Mouse (Mus musculus) cerebellum, adult 2 months (tissue): ENCODE results near the gene Gps2. TPM values are rescaled to one million over a fixed set of nuclear protein-coding genes. Genes with fewer than 3 reads are reported as not detected.
A peak's percentile ranks its signal among the peaks of the same experiment; 100 is the strongest.

Experiments used
- DNase-seq, 2 experiments: peaks; one replicate each; pipeline ENCODE4 v3.0.0; 2021
- H3K27ac ChIP-seq: fragments of 200-500 bp; 2 replicates; pipeline ENCODE4 v1.5.1; 2012; ENCODE audit warnings: low read length, control low read depth, inconsistent platforms; ENCODE audit not compliant: insufficient read depth
- H3K27me3 ChIP-seq: fragments of 200-500 bp; 2 replicates; pipeline ENCODE4 v1.6.1; 2012; ENCODE audit warnings: inconsistent platforms, mild to moderate bottlenecking, low read length, moderate library complexity; ENCODE audit not compliant: control insufficient read depth, insufficient read depth
- H3K4me1 ChIP-seq: fragments of 200-500 bp; 2 replicates; pipeline ENCODE4 v1.6.1; 2011; ENCODE audit warnings: low read length; ENCODE audit not compliant: control insufficient read depth, insufficient read depth
- H3K4me3 ChIP-seq: fragments of 200-500 bp; replicated peaks from 2 replicates; pipeline ENCODE3; 2011; ENCODE audit warnings: mild to moderate bottlenecking, low read depth, low read length, control low read depth; ENCODE audit not compliant: insufficient read depth
- CTCF ChIP-seq: fragments of 200-500 bp; IDR thresholded peaks from 2 replicates; pipeline ENCODE4 v1.5.1; 2011; ENCODE audit warnings: low read depth, mild to moderate bottlenecking, control low read depth, low read length, moderate library complexity, borderline replicate concordance; ENCODE audit not compliant: insufficient read depth
- POLR2A ChIP-seq: fragments of 200-500 bp; IDR thresholded peaks from 2 replicates; pipeline ENCODE4 v1.6.1; 2011; ENCODE audit warnings: low read length, control low read depth, borderline replicate concordance; ENCODE audit not compliant: insufficient read depth
- WGBS: fragments of 180-500 bp; shearing (Covaris S2); methylation state at CpG from one replicate; pipeline ENCODE4 v1.1.7; 2018; 5-methylcytosine and 5-hydroxymethylcytosine counted together
- polyA plus RNA-seq: library from polyadenylated mRNA; depleted of rRNA; stranded (reverse); fragments of >200 nt; gene quantifications from 2 replicates; pipeline ENCODE4 v1.2.3, GENCODE M21; 2012

Gene Gps2
- polyA plus RNA-seq, 1 experiment: 78.9 TPM

DNA sequence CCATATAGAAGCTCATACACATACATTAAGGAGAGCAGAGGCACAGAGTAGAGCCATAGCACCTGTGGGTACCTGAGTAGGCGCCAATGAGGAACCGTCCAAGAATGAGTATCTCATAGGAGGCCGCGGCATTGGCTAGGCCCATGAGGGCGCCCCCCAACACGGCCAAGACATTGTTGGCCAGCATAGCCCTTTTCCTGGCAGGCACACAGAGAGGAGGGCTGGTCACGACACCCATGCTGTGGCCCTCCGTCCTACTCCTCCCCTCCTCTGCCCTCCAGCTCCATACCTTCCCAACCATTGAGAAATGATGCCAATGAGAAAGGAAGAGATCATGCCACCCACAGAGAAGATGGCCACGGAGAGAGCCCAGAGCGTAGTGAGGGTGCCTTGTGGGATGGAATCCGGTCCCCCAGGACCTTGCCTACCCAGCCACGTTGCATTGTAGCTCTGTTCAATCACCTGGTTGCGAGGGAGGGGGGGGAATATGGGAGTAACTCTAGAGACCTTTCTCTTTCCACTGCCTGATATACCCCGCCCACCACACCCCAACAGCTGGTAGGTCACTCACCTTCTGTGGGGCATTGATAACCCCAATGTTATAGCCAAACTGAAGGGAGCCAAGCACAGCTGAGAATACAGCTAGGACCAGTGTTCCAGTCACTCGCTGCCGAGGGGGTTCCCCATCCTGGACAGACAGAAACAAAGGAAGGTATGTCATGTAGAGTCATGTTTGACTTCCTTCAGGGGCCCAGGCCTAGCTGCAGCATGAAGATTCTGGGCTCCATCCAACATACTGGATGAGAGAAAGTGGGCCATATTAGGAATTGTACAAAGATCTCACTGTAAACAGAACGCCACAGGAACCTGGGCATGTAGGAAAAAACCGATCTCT is 32.6 kb downstream of the Gps2 start:
- WGBS: 70% methylated on average over 18 of the region's 18 CpGs
- no peaks in the 10 kb centered on the region for H3K4me1 ChIP-seq
- no peak overlapping the region for H3K4me3 ChIP-seq
- no peak for TF ChIP-seq POLR2A
- no peak for TF ChIP-seq CTCF
- peaks cover 2% of the 10 kb centered on the region; the same call in 1 of the 2 replicates for H3K27me3 ChIP-seq
- no peak for DNase-seq
- no peak overlapping the region for H3K27ac ChIP-seq

DNA sequence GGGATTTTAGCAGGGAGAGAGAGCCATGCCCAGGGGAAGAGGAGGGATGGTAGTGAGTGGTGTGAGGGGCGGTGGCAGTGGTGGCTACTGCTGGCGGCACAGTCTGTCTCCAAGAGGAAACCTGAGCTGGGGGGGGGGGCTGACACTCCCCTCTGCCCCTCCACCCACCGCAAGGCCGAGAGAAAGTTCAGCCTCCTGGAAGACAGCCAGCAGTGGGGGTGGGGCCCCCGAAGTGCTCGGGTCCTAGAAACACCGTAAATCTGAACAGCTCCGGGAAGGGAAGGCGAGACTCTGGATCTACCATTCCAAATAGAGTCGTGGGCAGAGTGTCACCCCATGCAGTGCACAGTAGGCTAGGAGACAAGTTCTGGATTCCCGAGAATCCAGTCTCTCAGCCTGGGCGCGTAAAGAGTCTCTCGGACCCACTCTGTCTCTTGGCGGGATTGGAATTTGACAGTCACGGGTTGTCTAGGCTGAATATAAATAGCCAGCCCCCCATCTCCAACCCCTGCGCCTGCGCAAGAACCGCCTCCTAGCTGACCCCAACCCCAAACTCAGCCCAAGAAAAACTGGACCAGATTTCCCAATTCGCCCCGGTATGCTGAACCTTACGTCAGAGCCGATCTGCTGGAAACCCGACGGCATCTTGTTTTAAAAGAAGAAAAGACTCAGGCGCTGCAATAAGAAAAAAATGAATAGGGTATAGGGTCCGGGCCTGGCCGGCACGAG is 33.8 kb downstream of the Gps2 start:
- TF ChIP-seq CTCF (no peak), POLR2A (no peak)
- H3K27ac ChIP-seq: no peak overlapping the region
- WGBS: 12% methylated on average over 29 of the region's 29 CpGs

DNA sequence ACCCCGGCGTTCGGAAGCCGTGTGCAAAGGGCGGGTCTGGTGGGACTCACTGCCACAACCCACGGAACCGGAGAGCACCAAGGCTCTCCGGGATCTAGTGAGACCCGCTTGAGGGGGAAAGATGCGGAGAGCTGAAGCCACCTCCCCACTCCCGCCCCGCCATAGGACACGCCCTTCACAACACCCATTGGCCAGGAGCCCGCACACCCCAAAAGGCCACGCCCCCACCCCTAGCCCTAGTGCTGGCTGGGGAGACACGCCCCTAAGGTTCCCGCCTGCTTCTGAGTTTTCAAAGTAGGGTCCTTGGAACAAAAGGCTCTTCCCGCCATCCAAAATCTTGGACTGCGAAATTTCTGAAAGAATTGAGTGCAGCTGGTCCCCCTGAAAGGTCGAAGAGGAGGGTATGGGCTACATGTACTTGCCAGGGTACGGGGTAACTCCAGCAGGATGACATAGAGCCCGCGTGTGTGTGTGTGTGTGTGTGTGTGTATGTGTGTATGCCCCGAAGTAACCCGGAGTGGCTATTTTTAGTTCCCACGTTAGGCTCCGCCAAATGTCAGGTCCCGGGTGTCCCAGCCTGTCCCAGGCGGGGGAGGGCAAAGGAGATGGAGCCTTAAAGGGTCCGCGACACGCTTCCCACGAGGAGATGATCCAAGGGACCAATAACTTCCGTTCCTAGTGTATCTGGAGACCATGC is 34.5 kb downstream of the Gps2 start, which contains the start of gene Slc2a4:
Slc2a4 (minus strand) TSS at position 123 of the 697 bp plus-strand sequence.
- Histone ChIP-seq H3K4me1 (no peaks in the 10 kb centered on the region), H3K27me3 (peaks cover 2% of the 10 kb centered on the region; the same call in 1 of the 2 replicates), H3K4me3 (peak within 1 kb of the TSS; percentile 27), H3K27ac (no peak within 1 kb of the TSS)
- TF ChIP-seq POLR2A (no peak), CTCF (no peak)
- DNase-seq: peak; percentile 54 to 57
- under 1% methylated on average over 34 of the region's 34 CpGs for WGBS

More for the DNA sequence above, 33.8 kb downstream of the Gps2 start:
- Histone ChIP-seq H3K4me1 (no peaks in the 10 kb centered on the region), H3K27me3 (peaks cover 2% of the 10 kb centered on the region; the same call in 1 of the 2 replicates), H3K4me3 (peak overlapping the region; percentile 25)
- DNase-seq: no peak

DNA sequence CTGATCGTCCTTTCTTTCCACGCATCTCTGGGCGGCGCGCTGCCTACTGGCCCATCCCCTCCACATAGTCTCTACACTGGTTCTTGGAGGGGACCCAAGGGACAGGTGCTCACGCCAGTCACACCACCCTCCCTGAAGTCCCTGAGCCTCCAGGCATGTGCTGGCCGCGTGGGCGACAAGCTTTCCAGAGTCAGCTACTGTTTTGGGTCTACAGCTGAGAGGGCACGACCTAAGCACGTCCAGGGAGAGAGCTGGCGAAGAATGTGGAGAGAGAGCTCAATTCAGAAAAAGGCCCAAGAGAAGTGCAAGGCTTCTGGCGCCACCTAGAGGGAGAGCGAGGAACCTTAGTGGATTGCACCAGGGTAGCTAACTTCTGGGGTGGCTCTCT is 35.1 kb downstream of the Gps2 start:
- Histone ChIP-seq H3K4me1 (no peaks in the 10 kb centered on the region), H3K27me3 (peaks cover 2% of the 10 kb centered on the region; the same call in 1 of the 2 replicates), H3K4me3 (peak overlapping the region; percentile 8), H3K27ac (no peak overlapping the region)
- under 1% methylated on average over 14 of the region's 14 CpGs for WGBS
- TF ChIP-seq POLR2A (no peak), CTCF (peak; percentile 93)
- peak; percentile 73 to 82 for DNase-seq

DNA sequence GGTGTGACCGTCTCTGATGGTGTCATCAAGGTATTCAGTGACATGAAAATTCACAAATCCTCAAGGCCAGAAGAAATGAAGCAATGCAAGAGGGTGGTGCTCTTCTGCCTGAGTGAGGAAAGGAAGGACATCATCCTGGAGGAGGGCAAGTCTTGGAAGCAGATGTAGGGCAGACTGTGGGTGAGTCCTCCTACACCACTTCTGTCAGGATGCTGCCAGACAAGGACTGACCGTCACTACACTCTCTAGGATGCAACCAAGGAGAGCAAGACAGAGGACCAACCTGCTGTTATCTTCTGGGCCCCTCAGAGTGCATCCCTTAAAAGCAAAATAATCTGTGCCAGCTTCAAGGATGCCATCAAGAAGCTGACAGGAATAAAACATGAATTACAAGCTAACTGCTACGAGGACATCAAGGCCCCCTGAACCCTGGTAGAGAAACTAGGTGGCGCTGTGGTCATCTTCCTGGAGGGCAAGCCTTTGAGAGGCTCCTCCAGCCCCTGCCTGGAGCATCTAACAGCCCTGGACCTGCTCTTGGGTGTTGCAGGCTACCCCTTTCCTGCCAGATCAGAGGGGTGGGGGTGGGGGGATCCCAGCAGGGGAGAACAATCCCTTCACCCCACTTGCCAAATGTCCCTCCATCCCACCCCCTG is 37.2 kb downstream of the Gps2 start:
- H3K4me1 ChIP-seq: no peaks in the 10 kb centered on the region
- WGBS: 49% methylated on average over 4 of the region's 4 CpGs
- peaks cover 2% of the 10 kb centered on the region; the same call in 1 of the 2 replicates for H3K27me3 ChIP-seq
- TF ChIP-seq CTCF (no peak), POLR2A (no peak)
- no peak for DNase-seq
- H3K27ac ChIP-seq: no peak overlapping the region
- H3K4me3 ChIP-seq: no peak overlapping the region

DNA sequence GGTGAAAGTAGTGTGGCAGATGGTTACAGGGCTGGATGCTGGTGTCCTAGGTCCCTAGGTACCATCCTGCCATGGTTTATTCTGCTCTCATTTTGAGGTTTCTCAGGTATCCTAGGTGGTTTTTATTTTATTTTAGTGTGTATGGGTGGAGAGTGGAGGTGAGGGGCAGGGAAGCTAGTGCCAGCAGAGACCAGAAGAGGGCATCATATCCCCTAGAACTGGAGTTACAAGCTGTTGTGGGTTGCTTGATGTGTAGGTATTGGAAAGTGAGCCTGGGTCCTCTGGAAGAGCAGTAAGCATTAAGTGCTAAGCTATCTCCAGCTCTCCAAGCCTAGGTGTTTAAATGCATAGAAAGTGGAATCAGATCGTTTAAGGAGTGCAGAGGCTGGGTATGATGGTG is 38.6 kb downstream of the Gps2 start:
- Histone ChIP-seq H3K4me3 (no peak overlapping the region), H3K27ac (no peak overlapping the region), H3K4me1 (no peaks in the 10 kb centered on the region), H3K27me3 (peaks cover 2% of the 10 kb centered on the region; the same call in 1 of the 2 replicates)
- no peak for DNase-seq
- no peak for TF ChIP-seq POLR2A
- TF ChIP-seq CTCF: no peak
- WGBS: 38% methylated on average over 1 of the region's 1 CpGs
